Mouse (Mus musculus) cerebellum, adult 2 months (tissue): Measurements from ENCODE around the gene Scrn2. TPM values are rescaled to one million over a fixed set of nuclear protein-coding genes. Genes with fewer than 3 reads are reported as not detected.

Source experiments
- DNase-seq, 2 experiments: peaks; one replicate each; pipeline ENCODE4 v3.0.0; 2021
- H3K27ac ChIP-seq: fragments of 200-500 bp; 2 replicates; pipeline ENCODE4 v1.5.1; 2012; ENCODE audit warnings: low read length, control low read depth, inconsistent platforms; ENCODE audit not compliant: insufficient read depth
- H3K27me3 ChIP-seq: fragments of 200-500 bp; 2 replicates; pipeline ENCODE4 v1.6.1; 2012; ENCODE audit warnings: inconsistent platforms, mild to moderate bottlenecking, low read length, moderate library complexity; ENCODE audit not compliant: control insufficient read depth, insufficient read depth
- H3K4me1 ChIP-seq: fragments of 200-500 bp; 2 replicates; pipeline ENCODE4 v1.6.1; 2011; ENCODE audit warnings: low read length; ENCODE audit not compliant: control insufficient read depth, insufficient read depth
- H3K4me3 ChIP-seq: fragments of 200-500 bp; replicated peaks from 2 replicates; pipeline ENCODE3; 2011; ENCODE audit warnings: mild to moderate bottlenecking, low read depth, low read length, control low read depth; ENCODE audit not compliant: insufficient read depth
- CTCF ChIP-seq: fragments of 200-500 bp; IDR thresholded peaks from 2 replicates; pipeline ENCODE4 v1.5.1; 2011; ENCODE audit warnings: low read depth, mild to moderate bottlenecking, control low read depth, low read length, moderate library complexity, borderline replicate concordance; ENCODE audit not compliant: insufficient read depth
- POLR2A ChIP-seq: fragments of 200-500 bp; IDR thresholded peaks from 2 replicates; pipeline ENCODE4 v1.6.1; 2011; ENCODE audit warnings: low read length, control low read depth, borderline replicate concordance; ENCODE audit not compliant: insufficient read depth
- WGBS: fragments of 180-500 bp; shearing (Covaris S2); methylation state at CpG from one replicate; pipeline ENCODE4 v1.1.7; 2018; 5-methylcytosine and 5-hydroxymethylcytosine counted together
- polyA plus RNA-seq: library from polyadenylated mRNA; depleted of rRNA; stranded (reverse); fragments of >200 nt; gene quantifications from 2 replicates; pipeline ENCODE4 v1.2.3, GENCODE M21; 2012

The Scrn2 gene
- polyA plus RNA-seq, 1 experiment, result 12.2 TPM

DNA sequence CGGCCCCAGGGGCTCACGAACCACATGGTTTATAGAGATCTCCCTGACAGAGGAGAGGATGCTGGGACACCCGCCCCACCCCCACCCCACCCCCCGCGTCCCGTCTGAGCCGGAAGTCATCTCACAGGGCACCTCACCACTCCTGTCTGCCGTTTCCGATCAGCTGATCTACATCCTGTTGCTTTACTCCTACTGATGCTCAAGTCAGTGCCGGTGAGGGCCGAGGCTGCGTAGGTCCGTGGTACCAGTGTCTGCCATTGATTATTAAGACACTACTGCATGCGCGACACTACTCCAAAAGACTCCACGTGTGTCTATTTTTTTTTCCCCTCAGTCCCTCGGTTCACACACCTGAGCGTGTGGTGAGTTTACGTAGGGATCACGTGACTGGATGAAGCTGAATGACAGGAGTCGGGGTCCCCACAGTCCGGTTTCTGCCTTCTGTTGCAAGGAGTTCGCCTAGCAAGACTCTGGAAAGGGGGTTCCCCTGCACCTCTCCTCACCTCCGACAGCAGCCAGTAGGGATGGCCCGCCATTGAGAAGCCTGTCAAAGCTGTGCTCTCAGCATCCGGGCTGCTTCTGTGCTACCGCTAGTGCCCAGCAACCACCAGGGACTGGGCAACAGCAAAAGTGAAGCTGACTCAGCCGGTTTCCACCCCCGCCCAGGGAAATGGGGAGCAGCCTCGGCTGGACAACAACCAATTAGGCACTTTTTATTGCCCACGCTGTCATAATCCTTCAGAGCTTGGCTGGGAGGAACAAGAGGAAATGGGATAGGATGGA is 41.7 kb upstream of the Scrn2 start:
- 10% methylated on average over 31 of the region's 31 CpGs for WGBS
- no peak for TF ChIP-seq POLR2A
- TF ChIP-seq CTCF, result no peak
- no peak for DNase-seq
- H3K27ac ChIP-seq, result no peak overlapping the region
- H3K27me3 ChIP-seq, result no peaks in the 10 kb centered on the region
- peak overlapping the region; percentile 28 for H3K4me3 ChIP-seq
- H3K4me1 ChIP-seq, result no peaks in the 10 kb centered on the region

GRCm38 (mm10) chr11:96991501-96991900 is 38.2 kb upstream of the Scrn2 start:
- H3K27me3 ChIP-seq, result no peaks in the 10 kb centered on the region
- 83% methylated on average over 5 of the region's 5 CpGs for WGBS
- DNase-seq, result no peak
- H3K4me1 ChIP-seq, result no peaks in the 10 kb centered on the region
- H3K27ac ChIP-seq, result no peak overlapping the region
- TF ChIP-seq POLR2A (no peak), CTCF (no peak)
- H3K4me3 ChIP-seq, result no peak overlapping the region

DNA sequence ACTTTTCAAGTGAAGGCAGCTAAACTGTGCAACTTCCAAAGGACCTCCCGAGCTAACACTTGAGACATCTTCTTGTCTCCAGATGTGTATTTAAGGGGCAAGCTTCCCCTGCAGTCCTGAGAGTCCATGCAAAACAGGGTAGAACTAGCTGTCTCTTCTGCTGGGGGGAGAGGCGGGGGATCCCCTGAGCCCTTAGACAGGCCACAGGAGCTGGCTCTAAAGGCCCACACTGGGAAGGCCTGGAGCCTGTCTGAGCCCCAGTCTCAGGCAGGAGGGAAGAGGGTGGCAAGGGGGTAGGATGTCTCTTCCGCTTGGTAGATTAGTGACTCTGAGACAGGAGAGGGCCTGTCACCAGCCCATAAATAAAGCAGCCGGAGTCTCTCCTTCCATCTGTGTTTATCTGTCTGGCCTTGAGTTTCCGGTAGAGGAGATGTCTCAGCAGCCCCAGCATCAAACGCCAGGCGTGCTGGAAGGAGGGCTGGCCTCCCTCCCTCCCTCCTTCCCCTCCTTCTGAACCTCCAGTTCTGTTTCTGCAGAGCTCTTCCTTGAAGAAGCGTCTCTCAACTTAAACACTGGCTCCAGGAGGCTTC is 36.9 kb upstream of the Scrn2 start:
- TF ChIP-seq CTCF (no peak), POLR2A (no peak)
- no peaks in the 10 kb centered on the region for H3K4me1 ChIP-seq
- no peak overlapping the region for H3K4me3 ChIP-seq
- H3K27ac ChIP-seq, result no peak overlapping the region
- H3K27me3 ChIP-seq, result no peaks in the 10 kb centered on the region
- 67% methylated on average over 8 of the region's 8 CpGs for WGBS
- DNase-seq, result no peak

DNA sequence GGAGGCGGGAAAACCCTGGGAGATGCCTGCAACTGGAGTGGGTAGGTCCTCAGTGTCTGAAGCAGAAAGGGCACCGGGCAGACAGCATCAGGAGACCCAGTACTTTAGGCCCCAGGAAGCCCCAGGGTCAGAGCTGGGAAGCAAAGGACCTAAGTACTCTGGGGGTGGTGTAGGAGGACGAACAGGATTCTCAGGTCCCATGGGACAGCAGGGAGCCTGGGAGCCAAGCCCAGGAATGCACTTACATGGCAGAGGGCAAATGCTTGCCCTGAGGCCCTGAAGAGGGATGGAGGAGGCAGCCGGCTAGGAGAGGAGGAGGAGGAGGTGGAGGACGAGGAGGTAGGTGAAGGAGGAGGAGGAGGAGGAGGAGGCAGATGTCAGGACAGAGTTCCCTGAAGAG is 34.7 kb upstream of the Scrn2 start:
- Histone ChIP-seq H3K27me3 (no peaks in the 10 kb centered on the region), H3K4me3 (no peak overlapping the region), H3K4me1 (no peaks in the 10 kb centered on the region), H3K27ac (no peak overlapping the region)
- TF ChIP-seq CTCF, result no peak
- TF ChIP-seq POLR2A, result no peak
- 50% methylated on average over 5 of the region's 5 CpGs for WGBS
- DNase-seq, result no peak

GRCm38 (mm10) chr11:96995836-96996772 is 33.6 kb upstream of the Scrn2 start:
- no peaks in the 10 kb centered on the region for H3K27me3 ChIP-seq
- no peak for DNase-seq
- no peak overlapping the region for H3K4me3 ChIP-seq
- no peak overlapping the region for H3K27ac ChIP-seq
- H3K4me1 ChIP-seq, result no peaks in the 10 kb centered on the region
- 91% methylated on average over 15 of the region's 15 CpGs for WGBS
- TF ChIP-seq POLR2A (no peak), CTCF (no peak)

- WGBS, result 25% methylated on average over 17 of the region's 17 CpGs
- no peaks in the 10 kb centered on the region for H3K4me1 ChIP-seq
- peak overlapping the region; percentile 13; the same call in 1 of the 2 replicates for H3K27ac ChIP-seq
- no peak for TF ChIP-seq POLR2A
- H3K4me3 ChIP-seq, result peak overlapping the region; percentile 32
- H3K27me3 ChIP-seq, result no peaks in the 10 kb centered on the region
- DNase-seq, result no peak
These were observed 32.9 kb upstream of the Scrn2 start for GRCm38 (mm10) chr11:96996773-96997379.

DNA sequence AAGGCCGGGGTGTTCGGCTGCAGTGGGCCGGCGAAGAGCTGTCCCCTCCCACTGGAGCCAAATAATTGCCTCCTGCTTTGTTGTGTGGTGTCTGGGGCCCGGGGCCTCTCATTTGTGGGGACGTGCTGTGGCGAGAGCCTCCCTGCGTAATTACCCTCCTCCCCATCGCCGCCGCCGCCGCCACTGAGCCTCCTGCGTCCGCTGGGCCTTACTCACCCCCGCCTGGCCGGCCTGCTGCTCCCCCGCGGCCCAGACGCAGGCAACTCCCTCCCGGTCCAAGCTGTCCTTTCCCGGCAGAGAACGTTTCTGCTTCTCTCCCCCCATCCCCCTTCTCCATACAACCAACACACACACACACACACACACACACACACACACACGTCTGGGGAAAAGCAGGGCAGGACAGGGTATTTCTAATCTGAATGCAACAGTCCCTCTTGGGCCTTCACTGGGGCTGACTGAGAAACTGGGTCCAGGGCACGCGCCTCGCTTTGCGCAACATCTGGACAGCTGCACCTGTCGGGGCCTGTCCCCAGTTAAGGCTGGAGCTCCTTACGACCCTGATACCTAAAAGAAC is 32.3 kb upstream of the Scrn2 start:
- Histone ChIP-seq H3K4me1 (no peaks in the 10 kb centered on the region), H3K27me3 (no peaks in the 10 kb centered on the region), H3K4me3 (peak overlapping the region; percentile 32), H3K27ac (peak overlapping the region; percentile 13; the same call in 1 of the 2 replicates)
- WGBS, result 11% methylated on average over 30 of the region's 30 CpGs
- TF ChIP-seq CTCF (no peak), POLR2A (0 out of 2 replicates have a peak, but pooled peaks have one; percentile 15)
- DNase-seq, result peak; percentile 61 to 73
